Mouse (Mus musculus) lung, postnatal 14 days (tissue): ENCODE data around the gene Epb41l1.
A peak's percentile ranks its signal among the peaks of the same experiment; 100 is the strongest.

Experiments used
- DNase-seq: peaks from one replicate; pipeline ENCODE4 v3.0.0; 2021

Gene Epb41l1

GRCm38 (mm10) chr2:156462154-156463029, 41.7 kb downstream of the Epb41l1 start:
- DNase-seq = no peak

DNA sequence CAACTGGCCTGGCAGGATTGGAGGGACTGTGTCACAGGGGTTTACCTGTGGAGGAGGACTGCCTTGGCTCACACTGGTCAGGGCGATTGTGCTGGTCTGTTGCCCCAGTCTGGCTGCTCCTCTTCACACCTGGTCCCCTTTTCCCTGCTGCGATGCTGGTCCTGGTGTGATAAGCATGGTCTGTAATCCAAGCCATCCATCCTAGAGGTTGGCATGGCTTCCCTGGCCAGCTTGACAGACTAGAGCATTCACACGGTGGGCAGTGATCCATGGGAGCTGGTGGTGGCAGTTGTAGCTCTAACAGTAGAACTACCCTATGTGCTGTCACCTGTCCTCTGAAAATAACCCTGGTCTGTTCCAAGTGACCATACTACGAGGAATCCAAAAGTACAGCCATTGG, 43.7 kb downstream of the Epb41l1 start:
- DNase-seq = no peak

DNA sequence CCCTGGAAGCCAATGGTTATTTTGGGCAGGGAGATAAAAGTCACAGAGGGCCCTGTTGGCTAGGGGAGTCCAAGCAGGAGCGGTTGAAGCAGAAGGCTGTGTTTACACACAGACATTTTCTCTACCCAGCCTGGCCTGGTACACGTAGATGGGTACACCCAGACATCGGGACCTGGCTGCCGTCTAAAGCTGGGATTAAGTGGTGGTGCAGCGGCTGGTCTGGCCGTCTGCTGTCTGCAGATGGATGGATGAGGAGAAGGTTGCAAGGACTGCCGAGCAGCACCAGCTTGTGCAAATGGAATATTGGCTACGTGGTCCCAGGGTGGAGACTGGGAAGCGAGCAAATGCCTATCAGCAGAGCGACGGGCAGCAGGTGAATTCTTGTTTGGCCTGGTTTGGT, 46.8 kb downstream of the Epb41l1 start:
- no peak for DNase-seq

DNA sequence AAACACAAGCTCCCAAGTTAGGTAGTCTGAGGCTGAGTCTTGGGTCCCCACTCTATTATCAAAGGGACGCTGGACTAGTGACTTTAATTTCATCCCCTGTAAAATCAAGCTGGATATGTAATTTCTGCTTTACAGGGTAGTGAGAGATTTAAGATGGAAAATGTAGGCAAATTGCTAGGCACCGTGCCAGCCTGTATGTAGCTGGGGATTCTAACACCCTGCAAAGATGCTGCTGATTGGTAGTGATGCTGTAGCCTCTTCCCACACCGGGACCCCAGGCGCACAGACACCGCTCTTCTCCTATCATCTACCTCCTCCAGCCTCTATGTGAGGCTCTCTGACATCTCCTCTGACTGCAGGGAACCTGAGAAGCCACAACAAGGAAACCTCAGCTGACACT, 48.2 kb downstream of the Epb41l1 start:
- DNase-seq = no peak

- DNase-seq = no peak
Measured at GRCm38 (mm10) chr2:156469508-156469907, 48.8 kb downstream of the Epb41l1 start.

DNA sequence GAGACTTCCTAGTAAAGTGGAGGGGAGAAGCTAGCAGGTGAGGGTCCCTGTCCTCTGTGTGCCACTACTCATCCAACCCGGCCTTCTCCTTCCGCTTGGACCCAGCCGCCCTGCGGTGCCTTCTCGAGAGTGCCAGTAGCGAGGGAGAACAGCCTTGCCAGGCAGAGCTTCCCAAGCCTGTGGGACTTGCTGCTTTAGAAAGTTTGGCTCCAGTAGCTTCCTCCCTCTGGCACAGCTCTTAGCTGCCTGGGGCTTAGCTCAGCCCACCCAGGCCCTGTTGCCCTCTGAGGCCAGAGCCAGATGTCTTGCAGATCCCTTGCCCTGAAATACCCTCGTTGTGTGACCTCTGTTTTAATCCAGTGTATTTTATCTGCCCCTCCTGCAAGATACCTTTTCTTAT, 50.2 kb downstream of the Epb41l1 start:
- no peak for DNase-seq

GRCm38 (mm10) chr2:156472336-156472735, 51.6 kb downstream of the Epb41l1 start:
- DNase-seq = no peak

DNA sequence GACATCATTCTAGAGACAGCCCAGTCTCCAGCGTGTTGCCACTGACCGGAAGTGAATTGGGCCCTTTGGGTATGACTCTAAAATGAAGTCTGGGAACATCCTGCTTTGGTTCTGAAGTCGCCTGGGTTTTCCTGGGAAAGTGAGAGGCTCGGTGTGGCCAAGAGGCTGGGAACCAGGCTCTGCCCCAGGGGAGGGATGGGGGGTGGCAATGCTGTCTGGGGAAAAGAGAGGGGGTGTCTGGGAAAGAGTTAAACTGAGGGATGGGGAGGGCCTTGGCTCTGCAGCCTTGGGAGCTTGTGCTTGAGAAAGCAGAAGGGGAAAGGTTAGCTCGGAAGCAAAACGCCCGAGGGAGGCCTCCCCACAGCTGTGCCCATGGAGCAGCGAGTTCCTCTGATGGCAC, 53.0 kb downstream of the Epb41l1 start:
- DNase-seq = no peak

- no peak for DNase-seq
Measured at GRCm38 (mm10) chr2:156474111-156474510, 53.4 kb downstream of the Epb41l1 start.

DNA sequence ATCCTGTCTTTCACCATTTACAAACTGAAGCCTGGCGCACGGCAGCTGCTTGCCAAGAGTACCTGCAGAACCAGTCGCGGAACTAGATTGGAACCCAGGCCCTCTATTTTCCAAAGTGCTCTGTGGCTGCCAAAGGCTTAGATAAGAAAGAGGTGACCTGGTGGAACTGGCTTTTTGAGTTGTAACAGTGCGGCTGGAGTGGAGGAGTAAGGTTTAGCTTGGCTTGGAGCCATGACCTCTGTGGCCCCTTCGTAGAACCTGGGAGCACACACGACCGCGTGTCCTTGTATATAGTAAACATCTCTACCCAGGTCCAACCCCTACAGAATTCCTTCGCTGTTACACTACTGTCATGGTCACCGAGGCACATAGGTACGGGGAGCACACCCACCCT, 54.2 kb downstream of the Epb41l1 start:
- DNase-seq = peak; percentile 69

- peak; percentile 65 for DNase-seq
Measured at GRCm38 (mm10) chr2:156475285-156476110, 54.8 kb downstream of the Epb41l1 start.

DNA sequence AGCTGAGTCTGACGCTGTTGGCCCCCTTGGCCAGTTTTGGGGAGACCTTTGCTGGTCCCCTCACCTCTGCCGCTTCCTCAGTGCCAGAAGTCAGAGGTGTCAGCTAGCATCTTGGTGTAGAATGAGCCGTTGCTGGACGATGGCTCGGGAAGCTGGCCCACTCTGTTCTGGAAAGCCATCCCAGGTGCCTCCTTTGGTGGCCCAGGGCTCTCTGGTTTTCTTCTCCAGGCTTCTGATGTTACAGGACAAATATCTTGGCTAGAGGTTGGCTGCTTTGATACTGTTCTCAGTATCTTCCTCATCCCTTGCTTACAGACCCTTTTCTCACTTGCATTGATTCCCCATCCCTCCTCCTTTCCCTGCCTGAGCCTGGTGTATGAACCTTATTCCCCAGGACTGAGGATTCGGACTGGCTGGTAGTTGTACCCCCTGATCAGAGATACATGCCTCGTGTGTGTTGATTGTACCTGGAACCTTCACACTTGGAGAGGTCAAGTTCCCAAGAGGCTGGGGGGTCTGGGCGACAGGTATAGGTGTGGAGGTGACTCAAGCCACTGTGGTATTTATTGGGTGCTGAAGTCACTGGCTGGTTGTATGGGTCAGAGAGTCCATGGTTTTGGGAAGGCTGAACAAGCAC, 55.5 kb downstream of the Epb41l1 start:
- DNase-seq = no peak

DNA sequence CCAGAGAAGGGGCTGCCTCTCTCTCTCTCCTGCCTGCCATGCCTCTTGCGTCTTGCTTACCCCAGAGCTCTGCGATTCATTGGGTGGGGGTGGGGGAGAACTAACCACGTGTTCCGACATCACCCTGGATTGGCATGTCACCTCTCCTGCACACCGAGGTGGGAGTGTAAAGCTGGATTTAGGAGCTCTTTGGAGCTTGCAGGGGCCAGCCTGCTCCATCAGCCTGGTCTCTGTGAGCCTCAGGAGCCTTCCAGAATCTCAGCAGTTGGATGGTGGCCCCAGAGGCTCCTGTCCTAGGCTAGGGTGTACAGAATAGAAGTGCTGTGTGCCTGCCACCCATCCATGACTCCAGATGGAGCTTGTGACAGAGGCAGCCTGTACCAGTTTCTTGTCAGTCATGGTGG, 56.0 kb downstream of the Epb41l1 start:
- DNase-seq = no peak

- no peak for DNase-seq
Measured at GRCm38 (mm10) chr2:156478046-156478690, 57.5 kb downstream of the Epb41l1 start.

- DNase-seq = no peak
Measured at GRCm38 (mm10) chr2:156479833-156480232, 59.1 kb downstream of the Epb41l1 start.

GRCm38 (mm10) chr2:156480267-156480666, 59.6 kb downstream of the Epb41l1 start:
- no peak for DNase-seq

DNA sequence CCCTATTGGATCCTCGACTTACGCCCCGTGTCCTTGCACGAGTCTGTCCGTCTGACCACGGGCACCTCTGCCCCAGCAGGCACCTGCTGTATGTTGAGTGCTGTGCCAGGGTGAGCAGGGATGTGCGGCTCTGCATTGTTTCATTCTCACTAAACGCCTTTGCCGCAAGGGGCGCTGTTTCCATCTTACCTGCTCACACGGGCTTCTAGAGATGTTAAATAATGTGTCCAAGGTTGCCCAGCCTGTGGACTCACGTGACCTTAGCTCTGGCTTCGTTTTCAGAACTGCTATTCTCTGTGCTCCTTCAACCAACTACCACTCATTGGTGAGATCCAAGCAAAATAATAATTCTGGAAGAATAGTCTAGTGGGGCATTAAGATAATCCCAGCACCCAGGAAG, 61.6 kb downstream of the Epb41l1 start:
- peak; percentile 76 for DNase-seq

DNA sequence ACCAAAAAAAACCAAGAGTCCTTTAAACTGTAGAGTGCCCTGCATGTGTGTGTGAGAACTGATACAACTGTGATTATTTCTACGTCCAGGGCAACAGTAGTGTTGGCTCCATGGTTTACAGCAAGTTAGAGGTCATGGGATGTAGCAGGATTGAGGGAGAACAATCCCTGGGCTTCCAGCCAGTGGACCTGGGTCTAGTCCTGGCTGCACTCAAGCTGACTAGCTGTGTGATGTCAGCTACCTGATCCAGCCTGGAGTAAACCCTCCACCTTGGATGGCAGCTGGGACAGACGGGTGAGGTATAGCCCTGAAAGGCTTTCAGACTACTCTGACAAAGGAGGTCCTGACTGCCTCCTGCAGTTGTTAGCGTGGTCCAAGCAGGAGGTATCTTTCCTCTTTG, 62.1 kb downstream of the Epb41l1 start:
- DNase-seq = no peak

- DNase-seq = no peak
Measured at GRCm38 (mm10) chr2:156483204-156483603, 62.5 kb downstream of the Epb41l1 start.

DNA sequence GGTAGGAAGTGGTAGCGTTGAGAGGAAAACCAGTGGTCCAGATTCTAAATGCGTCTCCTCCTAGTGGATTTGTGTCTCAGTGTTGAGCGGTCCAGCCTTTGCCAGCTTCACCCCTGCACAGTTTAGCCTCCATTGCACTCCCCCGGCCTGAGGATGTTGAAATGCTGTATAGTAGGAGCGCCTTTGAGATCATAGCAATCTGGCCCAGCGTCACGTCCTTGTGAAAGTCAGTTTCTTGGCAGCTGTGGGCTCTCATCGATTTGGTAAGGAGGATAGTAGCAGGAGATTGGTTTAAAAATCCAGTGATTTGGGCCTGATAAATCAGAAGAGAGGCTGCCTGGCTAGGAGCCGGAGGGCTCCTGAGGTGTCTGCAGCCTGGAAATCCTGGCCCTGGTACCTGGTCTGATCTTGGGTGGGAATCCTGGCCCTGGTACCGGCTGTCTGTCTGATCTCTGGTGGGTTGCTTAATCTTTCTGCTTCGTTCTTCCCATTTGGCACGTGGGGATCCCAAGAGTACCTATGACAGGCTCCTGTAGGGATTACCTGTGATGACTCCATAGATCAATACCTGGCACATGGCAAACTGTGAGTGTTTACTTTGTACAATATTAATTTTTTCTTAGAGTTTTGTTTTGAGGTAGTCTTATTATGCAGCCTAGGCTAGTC, 65.5 kb downstream of the Epb41l1 start:
- DNase-seq = no peak

DNA sequence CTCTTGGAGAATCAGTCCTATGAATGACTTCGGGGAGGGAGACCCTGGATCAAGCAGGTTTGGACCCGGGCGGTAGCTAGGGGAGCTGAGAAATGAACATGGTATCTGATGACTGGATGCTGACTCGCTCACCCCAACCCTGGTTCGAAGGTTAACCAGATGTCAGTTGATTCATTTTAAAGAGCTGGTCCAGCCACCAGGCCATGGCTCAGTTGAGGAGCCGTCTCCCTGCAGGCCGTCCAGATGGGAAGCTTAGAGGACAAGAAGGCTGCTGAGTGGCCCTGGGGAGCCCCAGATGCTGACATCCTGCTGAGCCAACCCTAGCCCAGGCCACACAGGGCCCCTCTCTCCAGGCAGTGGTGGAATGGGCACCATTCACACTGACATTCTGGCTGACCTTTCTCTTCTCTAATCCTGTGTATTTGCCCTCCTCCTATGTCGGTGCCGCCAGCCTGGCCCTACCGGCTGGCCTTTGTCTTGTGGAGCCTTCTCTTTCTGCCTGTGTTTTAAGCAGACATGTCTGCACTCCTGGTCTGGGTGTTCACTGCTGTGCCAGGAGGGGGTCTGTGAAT, 67.0 kb downstream of the Epb41l1 start:
- no peak for DNase-seq

DNA sequence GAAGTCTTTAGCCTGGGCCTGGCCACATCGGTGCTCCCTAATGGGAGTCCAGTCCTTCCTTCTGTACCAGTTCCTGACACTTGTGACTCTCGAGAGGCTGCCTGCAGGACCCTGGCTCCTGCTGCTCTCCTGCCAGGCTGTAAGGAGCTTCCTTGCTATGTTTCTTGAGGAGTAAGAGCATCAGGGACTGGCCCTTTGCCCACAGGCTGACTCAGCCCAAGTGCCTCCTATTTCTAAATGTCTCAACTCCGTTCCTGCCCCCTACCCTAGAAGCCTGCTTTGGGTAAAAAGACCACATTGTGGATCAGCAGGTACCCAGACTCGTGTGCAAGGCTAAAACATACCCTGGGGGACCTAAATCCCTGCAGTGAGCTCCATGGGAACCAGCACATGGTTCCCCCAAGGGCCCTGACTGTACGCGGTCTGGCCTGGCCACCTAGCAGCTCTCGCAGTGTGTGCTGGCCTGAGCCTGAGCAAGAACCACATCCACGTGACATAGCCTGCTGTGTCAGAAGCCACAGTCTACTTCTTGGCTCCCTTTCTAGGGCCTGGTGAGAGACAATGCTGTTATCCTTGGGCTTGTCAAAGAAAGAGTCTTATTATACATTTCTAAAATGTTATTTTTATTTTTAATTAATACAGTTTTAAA, 67.6 kb downstream of the Epb41l1 start:
- no peak for DNase-seq
